Mouse (Mus musculus) heart, adult 2 months (tissue): ENCODE measurements around the gene Tbc1d22b.

Experiments
- CTCF ChIP-seq: fragments of 200-600 bp; IDR thresholded peaks from 2 replicates; pipeline ENCODE4 v1.8.1; 2022; ENCODE audit warnings: antibody characterized with exemption, mild to moderate bottlenecking, moderate library complexity
- EP300 ChIP-seq: fragments of 200-500 bp; IDR thresholded peaks from 2 replicates; pipeline ENCODE4 v1.6.1; 2011; ENCODE audit warnings: low read depth, low read length, control low read depth; ENCODE audit not compliant: insufficient read depth
- POLR2A ChIP-seq: fragments of 200-500 bp; IDR thresholded peaks from 2 replicates; pipeline ENCODE4 v1.6.1; 2011; ENCODE audit warnings: mild to moderate bottlenecking, low read depth, low read length, control low read depth; ENCODE audit not compliant: insufficient read depth

- TF ChIP-seq CTCF: no peak
- no peak for TF ChIP-seq POLR2A
- no peak for TF ChIP-seq EP300
Measured at GRCm38 (mm10) chr17:29551019-29551418, 1.4 kb downstream of the Tbc1d22b start.
